Mouse (Mus musculus) myocyte (in vitro differentiated cells): ENCODE measurements around the gene Btnl9. TPM values are rescaled to one million over a fixed set of nuclear protein-coding genes. Genes with fewer than 3 reads are reported as not detected.

ENCODE experiments used
- H3K27me3 ChIP-seq: one replicate; pipeline ENCODE4 v1.6.1; 2011; ENCODE audit not compliant: control insufficient read depth, insufficient read depth, insufficient read length
- H3K36me3 ChIP-seq: one replicate; pipeline ENCODE4 v1.6.1; 2011; ENCODE audit not compliant: control insufficient read depth, insufficient read depth
- H3K4me2 ChIP-seq: one replicate; pipeline ENCODE4 v1.6.1; 2011; ENCODE audit warnings: low read depth, control low read depth
- H3K4me3 ChIP-seq: one replicate; pipeline ENCODE4 v1.5.1; 2011; ENCODE audit warnings: mild to moderate bottlenecking, control low read depth, moderate library complexity
- H3K79me2 ChIP-seq: one replicate; pipeline ENCODE4 v1.6.1; 2011; ENCODE audit not compliant: control insufficient read depth, insufficient read depth
- H3ac ChIP-seq: one replicate; pipeline ENCODE4 v1.6.1; 2011; ENCODE audit not compliant: control insufficient read depth, insufficient read length
- CEBPB ChIP-seq: IDR thresholded peaks from 2 replicates; pipeline ENCODE4 v1.6.1; 2011; ENCODE audit warnings: mild to moderate bottlenecking, moderate library complexity; ENCODE audit not compliant: poor library complexity, insufficient read depth, severe bottlenecking
- E2F4 ChIP-seq: IDR thresholded peaks from one replicate; pipeline ENCODE4 v1.6.1; 2011; ENCODE audit warnings: mild to moderate bottlenecking, control low read depth, moderate library complexity; ENCODE audit not compliant: insufficient read depth
- MAX ChIP-seq: IDR thresholded peaks from one replicate; pipeline ENCODE4 v1.6.1; 2011; ENCODE audit warnings: low read depth, mild to moderate bottlenecking, control low read depth
- MYOD1 ChIP-seq, 3 experiments: IDR thresholded peaks; one replicate each; pipeline ENCODE4 v1.6.1; 2011; ENCODE audit warnings: control low read depth in 2 of 3, low read depth in 2 of 3, mild to moderate bottlenecking in 2 of 3, moderate library complexity in 1 of 3; ENCODE audit not compliant: insufficient read length in 2 of 3, control insufficient read depth in 1 of 3
- MYOG ChIP-seq, 3 experiments: IDR thresholded peaks; one replicate each; pipeline ENCODE4 v1.6.1; 2011; ENCODE audit warnings: control low read depth in 2 of 3, low read depth in 2 of 3, mild to moderate bottlenecking in 2 of 3; ENCODE audit not compliant: insufficient read length in 2 of 3, control insufficient read depth in 1 of 3, insufficient read depth in 1 of 3
- POLR2A ChIP-seq: IDR thresholded peaks from one replicate; pipeline ENCODE4 v1.6.1; 2011; ENCODE audit warnings: low read depth, mild to moderate bottlenecking, control low read depth, moderate library complexity; ENCODE audit not compliant: insufficient read length
- POLR2AphosphoS2 ChIP-seq: IDR thresholded peaks from one replicate; pipeline ENCODE4 v1.6.1; 2011; ENCODE audit warnings: low read depth, control low read depth; ENCODE audit not compliant: insufficient read length
- REST ChIP-seq: IDR thresholded peaks from one replicate; pipeline ENCODE4 v1.6.1; 2011; ENCODE audit warnings: mild to moderate bottlenecking, control low read depth, moderate library complexity; ENCODE audit not compliant: insufficient read depth, insufficient read length
- SRF ChIP-seq: IDR thresholded peaks from one replicate; pipeline ENCODE4 v1.6.1; 2011; ENCODE audit warnings: low read depth; ENCODE audit not compliant: control insufficient read depth, insufficient read length
- TCF12 ChIP-seq: IDR thresholded peaks from one replicate; pipeline ENCODE4 v1.6.1; 2011; ENCODE audit warnings: mild to moderate bottlenecking, control low read depth; ENCODE audit not compliant: poor library complexity, insufficient read depth, severe bottlenecking
- TCF3 ChIP-seq: IDR thresholded peaks from one replicate; pipeline ENCODE4 v1.6.1; 2011; ENCODE audit warnings: low read depth, control low read depth; ENCODE audit not compliant: insufficient read length
- USF1 ChIP-seq: IDR thresholded peaks from one replicate; pipeline ENCODE4 v1.6.1; 2011; ENCODE audit warnings: low read depth, mild to moderate bottlenecking, control low read depth, moderate library complexity
- polyA plus RNA-seq: library from polyadenylated mRNA; unstranded; fragments of >200 nt; fragmentation: generic; extraction: Trizol; gene quantifications from one replicate; pipeline ENCODE4 v1.2.1, GENCODE M21; 2012; ENCODE audit warnings: missing spikeins

Btnl9 gene
- polyA plus RNA-seq, 1 experiment = not detected

- peaks cover 21% of the 10 kb centered on the region for H3K27me3 ChIP-seq
- no peak for TF ChIP-seq CEBPB
- TF ChIP-seq REST = no peak
- no peak for TF ChIP-seq SRF
Observed at GRCm38 (mm10) chr11:49141974-49142373, 45.0 kb downstream of the Btnl9 start, which contains the start of gene Olfr1395. Gene Olfr1395 (plus strand): TSS chr11:49142274.

GRCm38 (mm10) chr11:49124169-49124568 lies 62.8 kb downstream of the Btnl9 start:
- H3K27me3 ChIP-seq = no peaks in the 10 kb centered on the region
- H3ac ChIP-seq = no peak overlapping the region
- TF ChIP-seq MAX (no peak), USF1 (no peak), CEBPB (no peak)
- no peak overlapping the region for H3K4me2 ChIP-seq
- H3K36me3 ChIP-seq = no peaks in the 10 kb centered on the region
- no peak overlapping the region for H3K4me3 ChIP-seq
- no peaks in the 10 kb centered on the region for H3K79me2 ChIP-seq

More at GRCm38 (mm10) chr11:49141974-49142373, 45.0 kb downstream of the Btnl9 start, which contains the start of gene Olfr1395:
- Histone ChIP-seq H3K4me2 (no peak within 1 kb of the TSS), H3ac (no peak within 1 kb of the TSS), H3K4me3 (no peak within 1 kb of the TSS), H3K36me3 (no peaks in the 10 kb centered on the region), H3K79me2 (no peaks in the 10 kb centered on the region)

GRCm38 (mm10) chr11:49119635-49120034 lies 67.3 kb downstream of the Btnl9 start:
- Histone ChIP-seq H3K27me3 (no peaks in the 10 kb centered on the region), H3K36me3 (no peaks in the 10 kb centered on the region), H3K4me2 (no peak overlapping the region), H3K4me3 (no peak overlapping the region), H3ac (no peak overlapping the region), H3K79me2 (no peaks in the 10 kb centered on the region)
- no peak for TF ChIP-seq CEBPB
- TF ChIP-seq E2F4 = no peak
- no peak for TF ChIP-seq TCF12
- no peak for TF ChIP-seq POLR2AphosphoS2
- no peak for TF ChIP-seq MYOG (IDR thresholded peaks at IDR 0.05; ENCODE audit: control insufficient read depth in 1 of 3, insufficient read depth in 1 of 3, insufficient read length in 2 of 3, low read depth in 2 of 3)
- no peak for TF ChIP-seq SRF
- TF ChIP-seq TCF3 = no peak
- no peak for TF ChIP-seq MYOD1 (IDR thresholded peaks at IDR 0.05; ENCODE audit: control insufficient read depth in 1 of 3, insufficient read length in 2 of 3, low read depth in 2 of 3)
- no peak for TF ChIP-seq MAX
- TF ChIP-seq POLR2A = no peak
- no peak for TF ChIP-seq USF1
- TF ChIP-seq REST = no peak

Other genes starting within 250 kb of the Btnl9 start
- gene Psme2b, start 241.0 kb downstream of the Btnl9 start, polyA plus RNA-seq = 11.3 TPM
- 0.05 TPM for gene Olfr56, start 208.3 kb downstream of the Btnl9 start, polyA plus RNA-seq
- gene 9930111J21Rik1, start 207.8 kb downstream of the Btnl9 start, polyA plus RNA-seq = 1.1 TPM
- 0.10 TPM for gene Gm12185, start 194.9 kb downstream of the Btnl9 start, polyA plus RNA-seq
- 0.04 TPM for gene Tgtp1, start 193.0 kb downstream of the Btnl9 start, polyA plus RNA-seq
- gene 9930111J21Rik2, start 135.9 kb downstream of the Btnl9 start, polyA plus RNA-seq = 1.4 TPM
- gene Tgtp2, start 123.0 kb downstream of the Btnl9 start, polyA plus RNA-seq = 0.16 TPM
- 1.00 TPM for gene Ifi47, start 110.6 kb downstream of the Btnl9 start, polyA plus RNA-seq
- not detected for gene Olfr1396, start 72.3 kb downstream of the Btnl9 start, polyA plus RNA-seq
- not detected for gene Olfr1395, start 44.9 kb downstream of the Btnl9 start, polyA plus RNA-seq
- gene Olfr1394, start 32.8 kb downstream of the Btnl9 start, polyA plus RNA-seq = not detected
- gene Zfp62, start 16.1 kb upstream of the Btnl9 start, polyA plus RNA-seq = 5.6 TPM
- gene Mgat1, start 57.0 kb upstream of the Btnl9 start, polyA plus RNA-seq = 45.8 TPM
- not detected for gene Olfr1393, start 91.1 kb upstream of the Btnl9 start, polyA plus RNA-seq
- gene Olfr1392, start 98.1 kb upstream of the Btnl9 start, polyA plus RNA-seq = not detected
- gene Olfr10, start 117.6 kb upstream of the Btnl9 start, polyA plus RNA-seq = not detected
- not detected for gene Olfr1391, start 135.6 kb upstream of the Btnl9 start, polyA plus RNA-seq
- gene Olfr1390, start 148.0 kb upstream of the Btnl9 start, polyA plus RNA-seq = not detected
- gene Olfr1389, start 235.9 kb upstream of the Btnl9 start, polyA plus RNA-seq = not detected
- 0.06 TPM for gene Olfr1388, start 249.5 kb upstream of the Btnl9 start, polyA plus RNA-seq